Mouse (Mus musculus): ENCODE results near the gene Nxf1. TPM values are rescaled to one million over a fixed set of nuclear protein-coding genes. Genes with fewer than 3 reads are reported as not detected.
"Not testable (repeated sequence)": the region's sequence is repeated elsewhere in the genome, so short reads cannot be mapped to it uniquely, and the experiment has no call there.

The Nxf1 gene
- polyA plus RNA-seq, 2 experiments, result 77.4 to 90.9 TPM

- Histone ChIP-seq H3K9me3 (ENCODE audit: control insufficient read depth, low read length) (no peaks in the 10 kb centered on the region), H3K9ac (replicated peaks) (no peak overlapping the region), H3K27ac (peak overlapping the region; percentile 25), H3K27me3 (ENCODE audit: control insufficient read depth, insufficient read depth, low read length) (no peaks in the 10 kb centered on the region), H3K4me3 (ENCODE audit: insufficient read depth in 1 of 2, low read depth in 2 of 2, low read length in 2 of 2) (no peak overlapping the region), H3K4me2 (ENCODE audit: low read depth) (no peak overlapping the region), H3K36me3 (replicated peaks; ENCODE audit: control insufficient read depth, insufficient read depth, low read depth) (peaks cover 34% of the 10 kb centered on the region), H3K4me1 (replicated peaks; ENCODE audit: control insufficient read depth in 2 of 2, insufficient read depth in 2 of 2, low read length in 1 of 2) (peaks cover 3 to 14% of the 10 kb centered on the region in 2 experiments; a peak in 3 of 4 replicates)
- no peak for TF ChIP-seq CTCF (IDR thresholded peaks at IDR 0.05; ENCODE audit: low read depth)
- no peak for TF ChIP-seq EP300 (IDR thresholded peaks at IDR 0.05; ENCODE audit: low read depth)
- 10% methylated on average over 5 of the region's 5 CpGs for WGBS (ENCODE audit: insufficient replicate concordance)
- DNase-seq (ENCODE audit: low read depth in 3 of 3, low spot score in 3 of 3) (no peak), ATAC-seq (ENCODE audit: insufficient read depth) (no peak)
Measured at GRCm38 (mm10) chr19:8727495-8728114, 29.3 kb upstream of the Nxf1 start.

- H3K36me3 ChIP-seq (replicated peaks; ENCODE audit: control insufficient read depth, insufficient read depth, low read depth), result peaks cover 34% of the 10 kb centered on the region
- not testable (repeated sequence) for H3K4me3 ChIP-seq (ENCODE audit: insufficient read depth in 1 of 2, low read depth in 2 of 2, low read length in 2 of 2); H3K9ac ChIP-seq (replicated peaks); H3K27ac ChIP-seq; H3K27me3 ChIP-seq (ENCODE audit: control insufficient read depth, insufficient read depth, low read length); DNase-seq (ENCODE audit: low read depth in 3 of 3, low spot score in 3 of 3); H3K9me3 ChIP-seq (ENCODE audit: control insufficient read depth, low read length); ATAC-seq (ENCODE audit: insufficient read depth); H3K4me2 ChIP-seq (ENCODE audit: low read depth)
- WGBS (ENCODE audit: insufficient replicate concordance), result 48% methylated on average over 3 of the region's 3 CpGs
- H3K4me1 ChIP-seq (replicated peaks; ENCODE audit: control insufficient read depth in 2 of 2, insufficient read depth in 2 of 2, low read length in 1 of 2), result peaks cover 3 to 14% of the 10 kb centered on the region in 2 experiments; a peak in 3 of 4 replicates
Measured at GRCm38 (mm10) chr19:8728335-8729099, 28.4 kb upstream of the Nxf1 start.

GRCm38 (mm10) chr19:8734334-8734733, 22.5 kb upstream of the Nxf1 start:
- ATAC-seq (ENCODE audit: insufficient read depth) (no peak), DNase-seq (ENCODE audit: low read depth in 3 of 3, low spot score in 3 of 3) (no peak)
- Histone ChIP-seq H3K4me3 (ENCODE audit: insufficient read depth in 1 of 2, low read depth in 2 of 2, low read length in 2 of 2) (no peak overlapping the region), H3K9ac (replicated peaks) (no peak overlapping the region), H3K27me3 (ENCODE audit: control insufficient read depth, insufficient read depth, low read length) (no peaks in the 10 kb centered on the region), H3K4me2 (ENCODE audit: low read depth) (no peak overlapping the region), H3K27ac (no peak overlapping the region), H3K4me1 (replicated peaks; ENCODE audit: control insufficient read depth in 2 of 2, insufficient read depth in 2 of 2, low read length in 1 of 2) (peaks cover 2 to 5% of the 10 kb centered on the region in 2 experiments; a peak in 2 of 4 replicates), H3K9me3 (ENCODE audit: control insufficient read depth, low read length) (no peaks in the 10 kb centered on the region), H3K36me3 (replicated peaks; ENCODE audit: control insufficient read depth, insufficient read depth, low read depth) (peaks cover 15% of the 10 kb centered on the region)
- TF ChIP-seq EP300 (IDR thresholded peaks at IDR 0.05; ENCODE audit: low read depth) (no peak), CTCF (IDR thresholded peaks at IDR 0.05; ENCODE audit: low read depth) (no peak)
- 28% methylated on average over 3 of the region's 3 CpGs for WGBS (ENCODE audit: insufficient replicate concordance)

GRCm38 (mm10) chr19:8735389-8736159, 21.3 kb upstream of the Nxf1 start, which contains the start of gene Wdr74:
Gene Wdr74, plus strand, starts transcription at chr19:8735827.
- H3K9me3 ChIP-seq (ENCODE audit: control insufficient read depth, low read length), result no peaks in the 10 kb centered on the region
- under 1% methylated on average over 32 of the region's 32 CpGs for WGBS (ENCODE audit: insufficient replicate concordance)
- TF ChIP-seq CTCF (IDR thresholded peaks at IDR 0.05; ENCODE audit: low read depth), result no peak
- TF ChIP-seq EP300 (IDR thresholded peaks at IDR 0.05; ENCODE audit: low read depth), result no peak

GRCm38 (mm10) chr19:8736160-8736467, 20.8 kb upstream of the Nxf1 start:
- 2% methylated on average over 11 of the region's 11 CpGs for WGBS (ENCODE audit: insufficient replicate concordance)
- Histone ChIP-seq H3K27me3 (ENCODE audit: control insufficient read depth, insufficient read depth, low read length) (no peaks in the 10 kb centered on the region), H3K36me3 (replicated peaks; ENCODE audit: control insufficient read depth, insufficient read depth, low read depth) (peaks cover 29% of the 10 kb centered on the region), H3K9me3 (ENCODE audit: control insufficient read depth, low read length) (no peaks in the 10 kb centered on the region), H3K9ac (replicated peaks) (peak overlapping the region; percentile 83), H3K4me2 (ENCODE audit: low read depth) (peak overlapping the region; percentile 94), H3K4me3 (ENCODE audit: insufficient read depth in 1 of 2, low read depth in 2 of 2, low read length in 2 of 2) (peak overlapping the region; percentile 90 to 98), H3K4me1 (replicated peaks; ENCODE audit: control insufficient read depth in 2 of 2, insufficient read depth in 2 of 2, low read length in 1 of 2) (peaks cover 7 to 11% of the 10 kb centered on the region in 2 experiments), H3K27ac (peak overlapping the region; percentile 58)
- ATAC-seq (ENCODE audit: insufficient read depth) (peak; percentile 55), DNase-seq (ENCODE audit: low read depth in 3 of 3, low spot score in 3 of 3) (no peak)
- TF ChIP-seq EP300 (IDR thresholded peaks at IDR 0.05; ENCODE audit: low read depth) (no peak), CTCF (IDR thresholded peaks at IDR 0.05; ENCODE audit: low read depth) (no peak)

More at GRCm38 (mm10) chr19:8735389-8736159, 21.3 kb upstream of the Nxf1 start, which contains the start of gene Wdr74:
- Histone ChIP-seq H3K4me3 (ENCODE audit: insufficient read depth in 1 of 2, low read depth in 2 of 2, low read length in 2 of 2) (peak within 1 kb of the TSS; percentile 90 to 98), H3K4me2 (ENCODE audit: low read depth) (peak within 1 kb of the TSS; percentile 94), H3K4me1 (replicated peaks; ENCODE audit: control insufficient read depth in 2 of 2, insufficient read depth in 2 of 2, low read length in 1 of 2) (peaks cover 3 to 6% of the 10 kb centered on the region in 2 experiments; a peak in 3 of 4 replicates), H3K36me3 (replicated peaks; ENCODE audit: control insufficient read depth, insufficient read depth, low read depth) (peaks cover 26% of the 10 kb centered on the region), H3K9ac (replicated peaks) (peak within 1 kb of the TSS; percentile 83), H3K27me3 (ENCODE audit: control insufficient read depth, insufficient read depth, low read length) (no peaks in the 10 kb centered on the region), H3K27ac (peak within 1 kb of the TSS; percentile 58)
- peak; percentile 76 to 80 (median 79) for DNase-seq (ENCODE audit: low read depth in 3 of 3, low spot score in 3 of 3)
- peak; percentile 88 for ATAC-seq (ENCODE audit: insufficient read depth)
